Mouse (Mus musculus): ENCODE measurements around the gene Usp3.

- TF ChIP-seq POLR2A (IDR thresholded peaks at IDR 0.05; ENCODE audit: insufficient read depth, low read depth, low read length): no peak
- no peak for TF ChIP-seq CTCF (IDR thresholded peaks at IDR 0.05)
These were observed 23.9 kb upstream of the Usp3 start for GRCm38 (mm10) chr9:66616858-66617257.
